Mouse (Mus musculus) kidney, embryonic 14.5 days (tissue): ENCODE data around the gene Tbxas1. TPM values are rescaled to one million over a fixed set of nuclear protein-coding genes. Genes with fewer than 3 reads are reported as not detected.

Experiments used
- ATAC-seq: fragments of 200-750 bp; cut with Nextera tagmentation; 2 replicates; pipeline ENCODE4 v1.8.0; 2017; ENCODE audit warnings: moderate number of reproducible peaks, mild to moderate bottlenecking, moderate TSS enrichment, moderate library complexity; ENCODE audit not compliant: low FRiP score, low TSS enrichment
- H3K27ac ChIP-seq: fragments of 300-500 bp; sonication (generic); 2 replicates; pipeline ENCODE4 v1.5.1; 2014; ENCODE audit warnings: low read depth, mild to moderate bottlenecking, low read length, moderate library complexity, mixed read lengths
- H3K27me3 ChIP-seq: fragments of 300-500 bp; sonication (generic); 2 replicates; pipeline ENCODE4 v1.6.1; 2014; ENCODE audit warnings: mild to moderate bottlenecking, low read length; ENCODE audit not compliant: control insufficient read depth, insufficient read depth
- H3K36me3 ChIP-seq: fragments of 300-500 bp; sonication (generic); 2 replicates; pipeline ENCODE4 v1.6.1; 2014; ENCODE audit warnings: low read length, mixed read lengths; ENCODE audit not compliant: control insufficient read depth, insufficient read depth
- H3K4me1 ChIP-seq: fragments of 300-500 bp; sonication (generic); 2 replicates; pipeline ENCODE4 v1.6.1; 2014; ENCODE audit warnings: low read length, mixed read lengths; ENCODE audit not compliant: control insufficient read depth, insufficient read depth
- H3K4me2 ChIP-seq: fragments of 300-500 bp; sonication (generic); replicated peaks from 2 replicates; pipeline ENCODE4 v1.6.1; 2014; ENCODE audit warnings: low read depth, mild to moderate bottlenecking, low read length
- H3K4me3 ChIP-seq: fragments of 300-500 bp; sonication (generic); 2 replicates; pipeline ENCODE4 v1.5.1; 2014; ENCODE audit warnings: mild to moderate bottlenecking, low read length
- H3K9ac ChIP-seq: fragments of 300-500 bp; sonication (generic); 2 replicates; pipeline ENCODE4 v1.6.1; 2014; ENCODE audit warnings: low read depth, mild to moderate bottlenecking, low read length, moderate library complexity
- H3K9me3 ChIP-seq: fragments of 300-500 bp; sonication (generic); 2 replicates; pipeline ENCODE4 v1.6.1; 2016; ENCODE audit warnings: low read length; ENCODE audit not compliant: control insufficient read depth
- WGBS: fragments of 180-500 bp; shearing (Covaris S2); extraction: QIAGEN DNeasy Blood & Tissue Kit; methylation state at CpG from one replicate; pipeline ENCODE4 v1.1.7; 2014; 5-methylcytosine and 5-hydroxymethylcytosine counted together
- polyA plus RNA-seq: library from polyadenylated mRNA; unstranded; fragments of >200 nt; fragmentation: Nextera tagmentation; extraction: Ambion mirVana; gene quantifications from 2 replicates; pipeline ENCODE4 v1.2.1, GENCODE M21; 2014

Tbxas1 gene
- polyA plus RNA-seq, 1 experiment from 2014 or later: 3.3 TPM

GRCm38 (mm10) chr6:38847958-38848910, 27.0 kb upstream of the Tbxas1 start:
- no peak for ATAC-seq
- 62% methylated on average over 3 of the region's 3 CpGs for WGBS
- Histone ChIP-seq H3K27ac (no peak overlapping the region), H3K4me1 (peaks cover 13% of the 10 kb centered on the region; the same call in 1 of the 2 replicates), H3K4me2 (no peak overlapping the region), H3K9ac (no peak overlapping the region), H3K4me3 (no peak overlapping the region), H3K9me3 (no peaks in the 10 kb centered on the region), H3K27me3 (no peaks in the 10 kb centered on the region), H3K36me3 (no peaks in the 10 kb centered on the region)

GRCm38 (mm10) chr6:38850715-38851259, 24.4 kb upstream of the Tbxas1 start:
- H3K4me2 ChIP-seq: no peak overlapping the region
- no peaks in the 10 kb centered on the region for H3K27me3 ChIP-seq
- WGBS: 96% methylated on average over 6 of the region's 6 CpGs
- H3K9ac ChIP-seq: no peak overlapping the region
- no peak for ATAC-seq
- no peak overlapping the region for H3K27ac ChIP-seq
- H3K4me3 ChIP-seq: no peak overlapping the region
- peaks cover 13% of the 10 kb centered on the region; the same call in 1 of the 2 replicates for H3K4me1 ChIP-seq
- no peaks in the 10 kb centered on the region for H3K9me3 ChIP-seq
- no peaks in the 10 kb centered on the region for H3K36me3 ChIP-seq

- Histone ChIP-seq H3K9ac (no peak overlapping the region), H3K27me3 (no peaks in the 10 kb centered on the region), H3K4me1 (peaks cover 8% of the 10 kb centered on the region; the same call in 1 of the 2 replicates), H3K36me3 (no peaks in the 10 kb centered on the region), H3K9me3 (no peaks in the 10 kb centered on the region), H3K4me2 (no peak overlapping the region), H3K4me3 (no peak overlapping the region), H3K27ac (no peak overlapping the region)
- no peak for ATAC-seq
- WGBS: 92% methylated on average over 2 of the region's 2 CpGs
Observed at GRCm38 (mm10) chr6:38851740-38852139, 23.5 kb upstream of the Tbxas1 start.

GRCm38 (mm10) chr6:38853561-38853992, 21.6 kb upstream of the Tbxas1 start:
- no peak overlapping the region for H3K4me3 ChIP-seq
- no peak overlapping the region for H3K27ac ChIP-seq
- no peaks in the 10 kb centered on the region for H3K27me3 ChIP-seq
- WGBS: 78% methylated on average over 5 of the region's 5 CpGs
- peaks cover 3% of the 10 kb centered on the region; the same call in 1 of the 2 replicates for H3K4me1 ChIP-seq
- ATAC-seq: no peak
- no peaks in the 10 kb centered on the region for H3K9me3 ChIP-seq
- no peaks in the 10 kb centered on the region for H3K36me3 ChIP-seq
- H3K9ac ChIP-seq: no peak overlapping the region
- no peak overlapping the region for H3K4me2 ChIP-seq

GRCm38 (mm10) chr6:38859819-38860218, 15.4 kb upstream of the Tbxas1 start:
- H3K9me3 ChIP-seq: no peaks in the 10 kb centered on the region
- peaks cover 9% of the 10 kb centered on the region; the same call in 1 of the 2 replicates for H3K4me1 ChIP-seq
- ATAC-seq: no peak
- H3K36me3 ChIP-seq: no peaks in the 10 kb centered on the region
- no peaks in the 10 kb centered on the region for H3K27me3 ChIP-seq
- H3K27ac ChIP-seq: no peak overlapping the region
- no peak overlapping the region for H3K4me3 ChIP-seq
- H3K4me2 ChIP-seq: no peak overlapping the region
- WGBS: 87% methylated on average over 1 of the region's 1 CpGs
- no peak overlapping the region for H3K9ac ChIP-seq

- no peak overlapping the region for H3K4me2 ChIP-seq
- no peak overlapping the region for H3K9ac ChIP-seq
- 92% methylated on average over 2 of the region's 2 CpGs for WGBS
- ATAC-seq: no peak
- no peak overlapping the region for H3K4me3 ChIP-seq
- no peak overlapping the region for H3K27ac ChIP-seq
- no peaks in the 10 kb centered on the region for H3K27me3 ChIP-seq
- peaks cover 10% of the 10 kb centered on the region; the same call in 1 of the 2 replicates for H3K4me1 ChIP-seq
- no peaks in the 10 kb centered on the region for H3K9me3 ChIP-seq
- no peaks in the 10 kb centered on the region for H3K36me3 ChIP-seq
Observed at GRCm38 (mm10) chr6:38860301-38860700, 14.9 kb upstream of the Tbxas1 start.

GRCm38 (mm10) chr6:38863595-38863994, 11.6 kb upstream of the Tbxas1 start:
- no peaks in the 10 kb centered on the region for H3K36me3 ChIP-seq
- no peak overlapping the region for H3K9ac ChIP-seq
- no peak overlapping the region for H3K4me2 ChIP-seq
- H3K4me1 ChIP-seq: peaks cover 24% of the 10 kb centered on the region; the same call in 1 of the 2 replicates
- no peaks in the 10 kb centered on the region for H3K27me3 ChIP-seq
- no peak overlapping the region for H3K27ac ChIP-seq
- ATAC-seq: no peak
- H3K4me3 ChIP-seq: no peak overlapping the region
- 44% methylated on average over 3 of the region's 3 CpGs for WGBS
- H3K9me3 ChIP-seq: no peaks in the 10 kb centered on the region

- peaks cover 30% of the 10 kb centered on the region; the same call in 1 of the 2 replicates for H3K4me1 ChIP-seq
- H3K27ac ChIP-seq: no peak overlapping the region
- no peak overlapping the region for H3K4me2 ChIP-seq
- ATAC-seq: no peak
- H3K9me3 ChIP-seq: no peaks in the 10 kb centered on the region
- no peak overlapping the region for H3K4me3 ChIP-seq
- no peaks in the 10 kb centered on the region for H3K27me3 ChIP-seq
- H3K9ac ChIP-seq: no peak overlapping the region
- peaks cover 6% of the 10 kb centered on the region; the same call in 1 of the 2 replicates for H3K36me3 ChIP-seq
Observed at GRCm38 (mm10) chr6:38865805-38866204, 9.4 kb upstream of the Tbxas1 start.

GRCm38 (mm10) chr6:38866357-38866756, 8.8 kb upstream of the Tbxas1 start:
- H3K27me3 ChIP-seq: no peaks in the 10 kb centered on the region
- H3K4me2 ChIP-seq: no peak overlapping the region
- no peak overlapping the region for H3K4me3 ChIP-seq
- no peak for ATAC-seq
- H3K9me3 ChIP-seq: no peaks in the 10 kb centered on the region
- WGBS: 72% methylated on average over 1 of the region's 1 CpGs
- peaks cover 30% of the 10 kb centered on the region; the same call in 1 of the 2 replicates for H3K4me1 ChIP-seq
- peaks cover 6% of the 10 kb centered on the region; the same call in 1 of the 2 replicates for H3K36me3 ChIP-seq
- H3K9ac ChIP-seq: no peak overlapping the region
- no peak overlapping the region for H3K27ac ChIP-seq
